Mouse (Mus musculus) testis, adult 10 weeks (tissue): ENCODE results near the gene Gucy2f. TPM values are rescaled to one million over a fixed set of nuclear protein-coding genes. Genes with fewer than 3 reads are reported as not detected.

Experiments
- polyA plus RNA-seq: library from polyadenylated mRNA; stranded (reverse); fragments of 350-450 nt; fragmentation: Illumina TruSeq; extraction: RNeasy Lipid Tissue Mini Kit (QIAGEN cat#74804); gene quantifications from one replicate; pipeline ENCODE4 v1.2.3, GENCODE M21; 2014; ENCODE audit warnings: low read depth, low replicate concordance

The Gucy2f gene
- 0.08 TPM for polyA plus RNA-seq

GRCm38 (mm10) chrX:142196831-142197230 lies at the start of gene Gucy2f:
Gucy2f (minus strand) TSS chrX:142196931.

GRCm38 (mm10) chrX:142226542-142226941 lies 29.8 kb upstream of the Gucy2f start, which contains the start of gene Nxt2:
Nxt2 (plus strand) TSS chrX:142226770.

Other genes with a start within 250 kb of the Gucy2f start
- 20.3 TPM for gene Nxt2, start 29.8 kb upstream of the Gucy2f start, polyA plus RNA-seq
- gene Kcne1l, start 109.4 kb upstream of the Gucy2f start, polyA plus RNA-seq: not detected
- gene Acsl4, start 193.6 kb upstream of the Gucy2f start, polyA plus RNA-seq: 30.5 TPM